Mouse (Mus musculus) forebrain, embryonic 15.5 days (tissue): ENCODE data around the gene Prr36. TPM values are rescaled to one million over a fixed set of nuclear protein-coding genes. Genes with fewer than 3 reads are reported as not detected.

Source experiments
- ATAC-seq: fragments of 200-750 bp; cut with Nextera tagmentation; replicated peaks from 2 replicates; pipeline ENCODE4 v1.8.0; 2017; ENCODE audit warnings: mild to moderate bottlenecking, moderate TSS enrichment, moderate library complexity
- H3K27ac ChIP-seq: fragments of 300-500 bp; sonication (generic); replicated peaks from 2 replicates; pipeline ENCODE4 v1.5.1; 2015; ENCODE audit warnings: mild to moderate bottlenecking, inconsistent platforms
- H3K27me3 ChIP-seq: fragments of 300-500 bp; sonication (generic); 2 replicates; pipeline ENCODE4 v1.6.1; 2015; ENCODE audit warnings: inconsistent platforms
- H3K36me3 ChIP-seq: fragments of 300-500 bp; sonication (generic); 2 replicates; pipeline ENCODE4 v1.6.1; 2015; ENCODE audit warnings: mild to moderate bottlenecking, inconsistent platforms
- H3K4me1 ChIP-seq: fragments of 300-500 bp; sonication (generic); 2 replicates; pipeline ENCODE4 v1.6.1; 2015; ENCODE audit warnings: inconsistent platforms
- H3K4me2 ChIP-seq: fragments of 300-500 bp; sonication (generic); replicated peaks from 2 replicates; pipeline ENCODE4 v1.6.1; 2015; ENCODE audit warnings: mild to moderate bottlenecking, inconsistent platforms
- H3K4me3 ChIP-seq: fragments of 300-500 bp; sonication (generic); 2 replicates; pipeline ENCODE4 v1.5.1; 2015; ENCODE audit warnings: mild to moderate bottlenecking, inconsistent platforms
- H3K9ac ChIP-seq: fragments of 300-500 bp; sonication (generic); replicated peaks from 2 replicates; pipeline ENCODE4 v1.6.1; 2015; ENCODE audit warnings: mild to moderate bottlenecking, inconsistent platforms
- H3K9me3 ChIP-seq: fragments of 300-500 bp; sonication (generic); 2 replicates; pipeline ENCODE4 v1.6.1; 2016; ENCODE audit warnings: inconsistent platforms
- WGBS: fragments of 180-500 bp; shearing (Covaris S2); methylation state at CpG from one replicate; pipeline ENCODE4 v1.1.7; 2015; ENCODE audit warnings: mixed read lengths; 5-methylcytosine and 5-hydroxymethylcytosine counted together
- polyA plus RNA-seq: library from polyadenylated mRNA; unstranded; fragments of >200 nt; fragmentation: Nextera tagmentation; extraction: Ambion mirVana; gene quantifications from 2 replicates; pipeline ENCODE4 v1.2.1, GENCODE M21; 2015

Prr36 gene
- polyA plus RNA-seq, 1 experiment from 2014 or later, result 40.5 TPM

- peak overlapping the region; percentile 53 for H3K9ac ChIP-seq
- 6% methylated on average over 17 of the region's 18 CpGs for WGBS
- no peaks in the 10 kb centered on the region for H3K27me3 ChIP-seq
- no peaks in the 10 kb centered on the region for H3K9me3 ChIP-seq
- peak; percentile 12 for ATAC-seq
- peak overlapping the region; percentile 46 for H3K4me3 ChIP-seq
- peak overlapping the region; percentile 44 for H3K27ac ChIP-seq
- peaks cover 25% of the 10 kb centered on the region for H3K36me3 ChIP-seq
- peak overlapping the region; percentile 98 for H3K4me2 ChIP-seq
- peaks cover 41% of the 10 kb centered on the region for H3K4me1 ChIP-seq
Observed at GRCm38 (mm10) chr8:4213210-4214005, 3.9 kb downstream of the Prr36 start.

DNA sequence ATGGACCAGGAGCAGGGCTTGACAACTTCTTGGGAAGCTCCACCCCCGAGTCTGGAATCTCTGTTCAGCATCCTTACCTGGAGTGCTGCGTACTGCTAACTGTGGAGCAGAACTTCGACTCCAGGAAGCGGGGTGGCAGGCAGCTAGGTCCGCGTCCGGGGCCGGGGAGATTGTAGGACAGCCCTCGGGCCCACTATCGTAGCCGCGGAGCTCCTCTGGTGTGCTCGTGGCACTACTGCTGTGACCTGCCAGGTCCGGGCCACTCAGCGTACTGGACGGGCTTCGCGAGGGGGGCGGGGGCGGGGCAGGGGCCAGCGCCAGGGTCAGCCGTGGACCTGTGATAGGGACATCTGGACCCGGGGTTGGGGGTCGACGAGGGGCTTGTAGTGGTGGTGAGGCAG lies 4.5 kb downstream of the Prr36 start:
- peak overlapping the region; percentile 98 for H3K4me2 ChIP-seq
- WGBS, result 1% methylated on average over 25 of the region's 25 CpGs
- H3K27me3 ChIP-seq, result no peaks in the 10 kb centered on the region
- H3K36me3 ChIP-seq, result peaks cover 26% of the 10 kb centered on the region
- no peaks in the 10 kb centered on the region for H3K9me3 ChIP-seq
- ATAC-seq, result peak; percentile 0; the same call in 1 of the 2 replicates
- H3K9ac ChIP-seq, result peak overlapping the region; percentile 53
- H3K4me1 ChIP-seq, result peaks cover 40% of the 10 kb centered on the region
- peak overlapping the region; percentile 46 for H3K4me3 ChIP-seq
- peak overlapping the region; percentile 44 for H3K27ac ChIP-seq

GRCm38 (mm10) chr8:4211097-4211496 lies 6.2 kb downstream of the Prr36 start:
- no peak overlapping the region for H3K9ac ChIP-seq
- H3K27me3 ChIP-seq, result no peaks in the 10 kb centered on the region
- H3K4me3 ChIP-seq, result no peak overlapping the region
- H3K36me3 ChIP-seq, result peaks cover 26% of the 10 kb centered on the region
- no peaks in the 10 kb centered on the region for H3K9me3 ChIP-seq
- WGBS, result 63% methylated on average over 6 of the region's 6 CpGs
- H3K27ac ChIP-seq, result no peak overlapping the region
- H3K4me1 ChIP-seq, result peaks cover 46% of the 10 kb centered on the region
- no peak for ATAC-seq
- H3K4me2 ChIP-seq, result no peak overlapping the region

GRCm38 (mm10) chr8:4207016-4207350 lies 10.3 kb downstream of the Prr36 start:
- H3K4me2 ChIP-seq, result no peak overlapping the region
- no peak overlapping the region for H3K27ac ChIP-seq
- H3K4me3 ChIP-seq, result no peak overlapping the region
- no peak overlapping the region for H3K9ac ChIP-seq
- WGBS, result 74% methylated on average over 2 of the region's 2 CpGs
- peaks cover 16% of the 10 kb centered on the region for H3K27me3 ChIP-seq
- peaks cover 58% of the 10 kb centered on the region for H3K36me3 ChIP-seq
- H3K4me1 ChIP-seq, result peaks cover 16% of the 10 kb centered on the region
- no peaks in the 10 kb centered on the region for H3K9me3 ChIP-seq
- ATAC-seq, result no peak

DNA sequence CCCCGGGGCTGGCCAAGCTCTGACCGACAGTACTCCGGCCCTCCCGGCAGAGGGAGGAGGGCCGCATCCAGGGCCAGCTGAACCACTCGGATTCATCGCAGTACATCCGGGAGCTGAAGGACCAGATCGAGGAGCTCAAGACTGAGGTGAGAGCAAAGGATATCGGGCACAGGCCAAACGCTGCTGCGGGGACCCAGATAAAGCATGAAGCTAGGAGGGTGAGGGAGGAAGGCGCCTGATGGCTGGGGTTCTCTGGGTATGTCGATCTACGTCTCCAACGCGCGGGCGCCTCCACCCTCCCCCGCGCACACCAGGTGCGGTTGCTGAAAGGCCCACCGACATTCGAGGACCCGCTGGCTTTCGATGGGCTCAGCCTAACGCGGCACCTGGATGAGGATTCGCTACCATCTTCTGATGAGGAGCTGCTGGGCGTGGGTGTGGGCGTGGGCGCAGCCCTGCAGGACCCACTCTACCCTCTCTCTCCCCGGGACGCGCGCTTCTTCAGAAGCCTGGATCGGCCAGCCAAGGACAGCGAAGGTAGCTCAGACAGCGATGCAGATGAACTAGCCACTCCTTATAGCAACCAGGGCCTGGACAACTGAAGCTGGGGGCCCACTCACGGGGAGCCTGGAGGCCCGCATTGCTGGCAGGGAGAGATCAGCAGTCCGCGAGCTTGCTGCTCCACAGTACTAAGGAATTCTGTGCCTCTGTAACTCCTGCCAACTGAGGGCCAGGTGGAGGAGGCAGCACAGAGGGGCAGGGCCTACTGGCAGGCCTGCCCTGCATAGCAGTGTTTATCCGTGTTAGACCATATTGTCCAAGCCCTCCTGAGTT lies 10.9 kb downstream of the Prr36 start:
- Histone ChIP-seq H3K9me3 (no peaks in the 10 kb centered on the region), H3K27ac (no peak overlapping the region), H3K9ac (no peak overlapping the region), H3K27me3 (peaks cover 16% of the 10 kb centered on the region), H3K4me1 (peaks cover 16% of the 10 kb centered on the region), H3K4me2 (no peak overlapping the region), H3K4me3 (no peak overlapping the region), H3K36me3 (peaks cover 64% of the 10 kb centered on the region)
- 14% methylated on average over 44 of the region's 44 CpGs for WGBS
- ATAC-seq, result peak; percentile 20; the same call in 1 of the 2 replicates

GRCm38 (mm10) chr8:4205246-4206123 lies 11.8 kb downstream of the Prr36 start:
- no peak overlapping the region for H3K4me2 ChIP-seq
- WGBS, result 25% methylated on average over 38 of the region's 38 CpGs

GRCm38 (mm10) chr8:4201321-4201720 lies 15.9 kb downstream of the Prr36 start:
- peaks cover 7% of the 10 kb centered on the region for H3K4me1 ChIP-seq
- no peak for ATAC-seq
- H3K9me3 ChIP-seq, result no peaks in the 10 kb centered on the region
- H3K4me3 ChIP-seq, result no peak overlapping the region
- no peak overlapping the region for H3K9ac ChIP-seq
- WGBS, result 79% methylated on average over 2 of the region's 2 CpGs
- no peak overlapping the region for H3K27ac ChIP-seq
- no peak overlapping the region for H3K4me2 ChIP-seq
- peaks cover 70% of the 10 kb centered on the region for H3K36me3 ChIP-seq
- peaks cover 16% of the 10 kb centered on the region for H3K27me3 ChIP-seq

More at GRCm38 (mm10) chr8:4205246-4206123, 11.8 kb downstream of the Prr36 start:
- peaks cover 16% of the 10 kb centered on the region for H3K27me3 ChIP-seq
- H3K9ac ChIP-seq, result no peak overlapping the region
- peaks cover 66% of the 10 kb centered on the region for H3K36me3 ChIP-seq
- ATAC-seq, result 0 out of 2 replicates have a peak, but pooled peaks have one; percentile 5
- no peak overlapping the region for H3K4me3 ChIP-seq
- peaks cover 16% of the 10 kb centered on the region for H3K4me1 ChIP-seq
- H3K27ac ChIP-seq, result no peak overlapping the region
- H3K9me3 ChIP-seq, result no peaks in the 10 kb centered on the region

- ATAC-seq, result peak; percentile 17
- no peaks in the 10 kb centered on the region for H3K9me3 ChIP-seq
- H3K4me1 ChIP-seq, result peaks cover 18% of the 10 kb centered on the region
- 57% methylated on average over 7 of the region's 7 CpGs for WGBS
- H3K27me3 ChIP-seq, result no peaks in the 10 kb centered on the region
- no peak overlapping the region for H3K4me2 ChIP-seq
- no peak overlapping the region for H3K9ac ChIP-seq
- peak overlapping the region; percentile 70; the same call in 1 of the 2 replicates for H3K27ac ChIP-seq
- H3K4me3 ChIP-seq, result no peak overlapping the region
- peaks cover 41% of the 10 kb centered on the region for H3K36me3 ChIP-seq
Observed at GRCm38 (mm10) chr8:4193588-4193894, 23.7 kb downstream of the Prr36 start.

- Histone ChIP-seq H3K27ac (peak overlapping the region; percentile 70), H3K9me3 (no peaks in the 10 kb centered on the region), H3K4me1 (peaks cover 18% of the 10 kb centered on the region), H3K36me3 (peaks cover 44% of the 10 kb centered on the region), H3K9ac (no peak overlapping the region), H3K4me3 (no peak overlapping the region), H3K27me3 (no peaks in the 10 kb centered on the region), H3K4me2 (no peak overlapping the region)
- ATAC-seq, result peak; percentile 88
- WGBS, result 1% methylated on average over 18 of the region's 18 CpGs
Observed at GRCm38 (mm10) chr8:4192807-4193587, 24.3 kb downstream of the Prr36 start.

DNA sequence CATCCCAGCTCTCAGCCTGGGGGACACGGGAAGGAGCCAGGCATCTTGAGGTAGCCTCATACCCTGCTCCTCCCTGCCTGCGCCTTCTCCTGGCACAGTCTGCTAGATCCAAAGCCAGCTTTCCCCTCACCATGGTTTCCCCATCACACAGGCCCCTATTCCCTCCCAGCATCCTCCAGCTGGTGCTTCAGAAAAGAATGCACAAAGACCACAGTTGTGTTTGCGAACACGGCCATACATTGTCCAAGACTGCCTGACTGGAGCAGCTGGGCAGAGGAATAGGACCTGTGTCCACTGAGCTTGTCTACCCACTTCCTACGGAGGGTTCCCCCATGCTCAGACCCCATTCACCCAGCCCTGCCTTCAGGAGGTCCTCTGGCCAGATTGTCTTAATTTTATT lies 25.0 kb downstream of the Prr36 start:
- Histone ChIP-seq H3K4me2 (no peak overlapping the region), H3K9ac (no peak overlapping the region), H3K27ac (peak overlapping the region; percentile 70), H3K4me3 (no peak overlapping the region), H3K4me1 (peaks cover 18% of the 10 kb centered on the region), H3K36me3 (peaks cover 48% of the 10 kb centered on the region), H3K27me3 (no peaks in the 10 kb centered on the region), H3K9me3 (no peaks in the 10 kb centered on the region)
- 38% methylated on average over 5 of the region's 5 CpGs for WGBS
- ATAC-seq, result peak; percentile 36

GRCm38 (mm10) chr8:4189031-4189722 lies 28.1 kb downstream of the Prr36 start:
- no peaks in the 10 kb centered on the region for H3K9me3 ChIP-seq
- peaks cover 62% of the 10 kb centered on the region for H3K36me3 ChIP-seq
- WGBS, result 41% methylated on average over 3 of the region's 3 CpGs
- no peak overlapping the region for H3K4me3 ChIP-seq
- H3K4me2 ChIP-seq, result no peak overlapping the region
- H3K9ac ChIP-seq, result no peak overlapping the region
- H3K27ac ChIP-seq, result no peak overlapping the region
- no peak for ATAC-seq
- no peaks in the 10 kb centered on the region for H3K27me3 ChIP-seq
- H3K4me1 ChIP-seq, result peaks cover 18% of the 10 kb centered on the region
